Mouse (Mus musculus) R1 (cell line): Measurements from ENCODE around the gene Mllt3.

ENCODE experiments used
- DNase-seq: peaks from one replicate; pipeline ENCODE4 v3.0.0-alpha.2; 2018; ENCODE audit warnings: low read depth, low spot score

Gene Mllt3

DNA sequence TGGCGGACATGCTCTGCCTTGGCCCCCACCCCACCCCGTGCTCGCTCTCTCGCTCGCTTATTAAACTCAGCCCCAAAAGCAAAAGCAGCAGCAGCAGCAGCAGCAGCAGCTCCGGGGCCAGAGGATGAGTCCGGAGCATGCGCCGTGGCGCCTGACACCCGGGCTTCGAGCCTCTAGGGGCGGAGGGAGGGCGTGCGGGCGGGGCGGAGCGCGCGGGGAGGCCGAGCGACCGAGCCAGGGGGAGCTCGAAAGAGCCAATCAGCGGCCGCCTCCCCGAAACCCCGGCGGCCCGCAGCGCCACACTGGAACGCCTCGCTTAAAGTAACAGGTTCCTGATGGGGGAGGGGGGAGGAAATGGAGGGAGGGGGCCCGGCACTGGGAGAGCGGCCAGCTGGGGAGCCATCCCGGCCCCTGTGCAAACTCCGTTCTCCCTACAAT is at the start of gene Mllt3:
Gene Mllt3 (minus strand): TSS at position 149 of the 438 bp plus-strand sequence.
- peak; percentile 94 for DNase-seq

DNA sequence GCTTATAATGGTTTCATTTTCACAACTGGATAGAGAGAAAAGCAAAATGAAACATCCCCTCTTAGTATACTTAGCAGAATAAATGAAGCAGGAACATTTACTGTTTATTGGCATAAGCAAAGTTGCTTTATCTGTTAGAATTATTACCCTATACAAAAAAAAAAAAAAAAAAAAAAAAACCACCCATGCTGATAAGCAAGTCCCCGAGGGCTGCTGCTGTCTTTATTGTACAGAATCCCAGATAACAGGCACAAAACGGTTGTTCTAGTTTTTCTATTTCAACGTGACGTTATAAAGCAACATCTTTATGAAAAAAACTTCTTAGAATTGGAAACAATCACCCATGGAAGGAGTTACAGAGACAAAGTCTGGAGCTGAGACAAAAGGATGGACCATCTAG is 49.2 kb upstream of the Mllt3 start:
- DNase-seq, result no peak

DNA sequence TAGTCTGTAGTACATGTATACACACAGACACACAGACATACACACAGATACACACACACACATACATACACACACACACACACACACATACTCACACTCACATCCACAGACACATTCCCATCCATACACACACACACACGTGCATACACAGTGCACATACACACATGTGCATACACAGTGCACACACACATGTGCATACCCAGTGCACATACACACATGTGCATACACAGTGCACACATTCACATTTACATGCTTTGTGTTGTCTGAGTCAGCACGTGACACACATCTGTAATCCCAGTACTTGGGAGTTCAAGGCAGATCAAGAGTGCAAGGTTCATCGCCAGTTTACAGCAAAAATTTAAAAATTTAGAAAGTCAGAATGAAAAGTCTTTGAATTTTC is 48.7 kb upstream of the Mllt3 start:
- DNase-seq, result no peak

DNA sequence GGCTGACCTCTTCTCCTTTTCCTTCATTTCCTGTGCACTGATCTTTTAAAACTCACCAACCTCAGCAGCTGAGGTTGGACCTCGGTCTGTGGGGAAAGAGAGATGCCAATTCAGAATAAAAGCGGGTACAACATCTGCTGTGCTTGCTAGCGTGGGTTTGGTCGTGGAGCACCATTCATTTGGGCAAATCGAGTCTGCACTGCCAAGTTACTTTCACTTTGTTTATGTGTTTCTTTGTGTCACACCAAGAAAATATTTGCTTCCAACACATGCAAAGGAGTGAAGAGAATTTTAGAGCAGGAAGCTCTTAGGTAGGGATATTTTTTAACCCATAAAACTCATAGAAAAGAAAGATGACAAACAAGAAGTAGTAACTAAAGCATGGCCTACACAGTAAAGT is 48.3 kb upstream of the Mllt3 start:
- DNase-seq, result no peak

DNA sequence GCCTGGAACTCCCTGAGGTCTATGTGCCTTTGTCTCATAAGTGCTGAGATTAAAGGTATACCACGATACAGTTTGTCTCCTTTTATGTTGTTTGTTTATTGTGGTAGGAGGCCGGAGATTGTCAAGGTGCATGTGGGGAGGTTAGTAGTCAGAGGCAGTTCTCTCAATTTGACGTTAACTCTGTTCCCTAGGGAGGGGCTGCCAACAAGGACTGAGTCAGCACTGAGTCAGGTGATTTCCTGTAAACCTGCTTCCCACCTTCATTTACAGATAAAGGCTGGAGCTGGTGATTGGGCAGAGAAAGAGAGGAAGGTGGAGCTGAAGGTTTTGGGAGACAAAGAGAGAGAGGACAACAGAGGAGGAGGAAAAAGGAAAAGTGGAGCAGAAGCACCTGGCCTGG is 45.8 kb upstream of the Mllt3 start:
- peak; percentile 34 for DNase-seq

DNA sequence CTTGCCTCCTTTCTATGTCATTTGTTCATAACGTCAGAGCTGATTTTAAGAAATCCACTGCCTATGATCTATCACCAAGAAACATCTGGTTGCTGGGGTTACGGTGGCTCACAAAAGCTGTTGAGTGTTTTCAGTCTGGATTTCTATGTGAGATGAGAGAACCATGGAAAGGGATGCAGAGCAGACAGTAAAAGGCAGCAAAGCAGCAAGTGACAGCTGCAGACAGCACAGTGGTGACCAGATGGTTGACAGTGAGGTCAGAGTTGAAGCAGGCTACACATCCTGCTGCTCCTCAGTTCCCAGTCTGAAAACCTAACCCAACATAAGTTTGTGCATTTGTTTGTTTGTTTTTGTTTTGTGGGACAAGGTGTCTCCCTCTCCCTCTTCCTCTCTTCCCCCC is 42.2 kb upstream of the Mllt3 start:
- no peak for DNase-seq

DNA sequence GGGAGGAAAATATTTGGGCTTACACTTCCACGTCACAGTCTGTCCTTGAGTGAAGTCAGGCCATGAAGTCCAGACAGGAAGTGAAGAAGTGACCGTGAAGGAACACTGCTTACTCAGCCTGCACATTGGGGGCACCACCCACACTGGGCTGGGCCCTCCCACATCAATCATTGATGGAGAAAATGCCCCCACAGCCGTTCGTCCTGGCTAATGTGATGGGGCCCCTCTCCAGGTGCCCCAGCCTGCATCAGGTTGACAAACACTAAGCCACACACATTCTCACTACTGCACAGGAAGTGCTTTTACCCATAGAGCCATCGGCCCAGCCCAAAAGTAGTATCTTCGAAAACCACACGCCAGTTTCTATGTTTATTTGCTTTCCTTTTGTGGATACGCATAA is 13.1 kb upstream of the Mllt3 start:
- DNase-seq, result no peak

DNA sequence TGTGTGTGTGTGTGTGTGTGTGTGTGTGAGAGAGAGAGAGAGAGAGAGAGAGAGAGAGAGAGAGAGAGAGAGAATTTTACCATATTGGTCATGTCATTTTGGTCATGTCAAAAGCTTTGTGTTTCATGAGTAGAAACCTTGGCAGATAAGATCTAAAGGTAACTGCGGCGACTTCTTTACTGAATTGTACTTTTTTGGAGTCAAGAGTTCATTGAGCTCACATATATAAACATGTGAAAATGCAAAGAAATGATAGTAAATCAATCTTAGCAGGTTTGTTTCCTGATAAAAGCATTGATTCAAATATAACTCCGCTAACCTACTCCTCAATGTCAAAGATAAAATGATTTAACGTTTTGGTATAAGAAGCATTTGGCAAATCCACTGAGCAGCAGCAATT is 12.0 kb upstream of the Mllt3 start:
- DNase-seq, result no peak

DNA sequence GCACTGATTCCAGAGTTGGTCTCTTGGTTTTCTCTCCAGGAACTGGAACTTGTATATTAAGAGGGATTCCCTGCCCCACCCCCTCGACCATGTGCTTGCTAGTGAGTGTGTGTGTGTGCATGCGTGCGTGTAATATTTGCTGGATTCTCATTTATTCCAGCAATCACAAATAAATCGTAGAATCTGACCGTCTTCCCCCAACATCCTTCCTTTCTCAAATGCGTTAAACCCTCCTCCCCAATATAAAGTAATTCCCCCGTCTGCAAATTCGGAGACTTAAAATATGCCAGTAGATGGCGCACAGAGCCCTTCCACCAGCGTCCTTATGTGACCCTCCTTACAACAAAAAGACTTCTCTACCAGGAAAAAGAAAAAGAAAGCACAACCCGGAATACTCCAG is 2.2 kb upstream of the Mllt3 start:
- peak; percentile 69 for DNase-seq

DNA sequence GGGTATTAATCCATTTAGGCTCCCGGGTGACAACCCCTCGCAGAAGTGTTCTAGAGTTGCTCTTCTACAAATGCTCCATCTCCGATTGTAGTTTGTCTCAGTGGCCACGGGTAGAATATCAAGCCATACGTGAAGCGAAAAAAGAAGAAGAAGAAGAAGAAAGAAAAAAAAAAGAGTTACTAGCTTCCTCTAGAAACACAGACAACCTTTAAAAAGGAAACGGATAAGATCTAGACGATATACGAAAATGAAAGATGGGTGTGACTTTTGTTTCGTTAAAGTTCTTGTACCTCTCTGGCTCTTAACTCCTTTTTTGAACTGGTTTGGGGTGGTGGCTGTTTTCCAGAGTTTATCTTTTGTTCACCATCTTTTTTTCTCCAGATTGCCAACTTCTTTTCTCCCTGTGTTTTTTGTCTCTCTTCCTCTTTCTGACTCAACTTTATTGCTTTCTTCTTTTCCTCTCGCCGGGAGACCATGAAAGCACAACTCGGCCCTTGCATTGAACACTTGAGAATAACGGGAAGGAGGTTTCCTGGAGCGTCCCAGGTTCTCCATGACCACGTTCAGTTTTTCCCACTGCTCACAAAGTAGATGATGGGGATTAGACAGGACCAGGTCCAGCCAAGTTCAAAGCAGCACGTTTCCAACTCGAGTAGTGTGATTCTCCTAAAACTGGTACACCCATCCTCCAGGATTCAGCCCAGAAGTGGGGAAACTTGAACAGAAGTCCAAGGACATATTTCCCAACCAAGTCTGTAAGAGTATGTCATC is 1.4 kb upstream of the Mllt3 start:
- no peak for DNase-seq

DNA sequence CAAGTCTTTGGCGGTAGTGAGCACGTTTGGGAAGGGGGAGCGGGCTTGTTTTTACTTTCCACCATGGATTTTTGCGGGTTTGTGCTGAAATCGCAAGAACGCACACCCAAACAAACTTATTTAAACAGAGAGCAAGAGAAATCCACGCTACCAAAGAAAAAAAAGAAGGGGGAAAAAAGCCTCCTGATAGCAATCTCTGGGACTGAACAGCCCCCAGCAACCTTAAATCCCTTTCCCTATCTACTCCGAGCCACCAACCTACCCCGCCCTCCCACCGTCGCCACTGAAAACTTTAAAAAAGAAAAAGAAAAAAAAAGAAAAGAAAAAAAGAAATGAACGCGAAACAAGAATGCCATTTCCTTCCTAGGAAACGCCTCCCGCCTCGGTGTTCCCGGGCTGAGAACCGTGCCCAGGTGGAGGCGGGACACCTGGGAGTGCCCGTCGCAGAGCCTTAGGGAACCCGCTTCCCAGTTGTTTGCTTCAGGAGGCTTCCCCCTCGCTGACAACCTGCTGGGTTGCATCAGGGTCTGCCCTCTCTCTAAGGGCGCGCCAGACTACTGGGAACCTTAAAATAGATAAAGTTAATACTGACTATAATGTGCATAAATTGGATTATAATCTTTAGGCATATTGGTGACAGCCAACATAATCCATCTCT is 694 bp upstream of the Mllt3 start:
- DNase-seq, result peak; percentile 16

DNA sequence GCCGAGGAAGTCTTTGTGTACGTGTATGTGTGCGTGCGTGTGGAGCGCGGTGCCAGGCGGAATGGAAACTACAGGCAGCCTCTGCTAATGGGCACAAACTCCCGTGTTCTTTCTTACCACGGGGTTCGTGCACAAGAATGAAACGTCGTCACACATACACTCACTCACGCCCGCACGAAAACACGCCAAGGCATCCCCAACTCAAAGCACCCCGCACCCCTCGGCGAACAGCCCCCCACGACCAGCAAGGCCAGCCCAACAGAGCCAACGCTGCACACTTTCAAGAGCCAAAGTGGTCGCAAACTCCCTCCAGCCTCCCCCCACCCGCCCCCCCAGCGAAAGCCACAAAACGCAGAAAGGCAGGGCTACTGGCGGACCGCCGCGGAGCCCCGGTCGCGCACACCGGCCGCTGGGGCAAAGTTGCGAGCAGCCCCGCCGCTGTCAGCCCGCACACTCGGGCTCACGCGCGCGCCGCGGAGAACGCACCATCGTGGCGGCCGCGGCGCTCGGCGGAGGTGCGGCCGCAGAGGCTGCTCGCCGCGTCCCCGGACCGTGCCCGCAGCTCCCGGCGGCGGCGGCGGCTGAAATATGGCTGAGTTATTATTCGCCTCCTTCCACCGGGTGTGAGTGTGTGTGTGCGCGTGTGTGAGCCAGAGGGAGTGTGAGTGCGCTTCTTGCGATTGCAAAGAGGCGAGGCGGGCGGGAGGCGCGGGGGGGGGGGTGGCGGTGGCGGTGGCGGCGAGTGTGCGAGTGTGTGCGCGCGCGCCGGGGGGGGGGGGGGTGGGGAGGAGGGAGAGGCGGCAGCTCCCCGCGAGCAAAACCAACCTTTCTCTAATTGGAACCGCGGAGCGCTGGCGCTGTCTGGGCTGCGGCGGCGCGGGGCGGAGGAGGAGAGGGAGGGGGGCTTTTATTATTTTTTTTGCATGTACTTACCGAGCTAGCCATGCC is 739 bp downstream of the Mllt3 start:
- peak; percentile 29 for DNase-seq

DNA sequence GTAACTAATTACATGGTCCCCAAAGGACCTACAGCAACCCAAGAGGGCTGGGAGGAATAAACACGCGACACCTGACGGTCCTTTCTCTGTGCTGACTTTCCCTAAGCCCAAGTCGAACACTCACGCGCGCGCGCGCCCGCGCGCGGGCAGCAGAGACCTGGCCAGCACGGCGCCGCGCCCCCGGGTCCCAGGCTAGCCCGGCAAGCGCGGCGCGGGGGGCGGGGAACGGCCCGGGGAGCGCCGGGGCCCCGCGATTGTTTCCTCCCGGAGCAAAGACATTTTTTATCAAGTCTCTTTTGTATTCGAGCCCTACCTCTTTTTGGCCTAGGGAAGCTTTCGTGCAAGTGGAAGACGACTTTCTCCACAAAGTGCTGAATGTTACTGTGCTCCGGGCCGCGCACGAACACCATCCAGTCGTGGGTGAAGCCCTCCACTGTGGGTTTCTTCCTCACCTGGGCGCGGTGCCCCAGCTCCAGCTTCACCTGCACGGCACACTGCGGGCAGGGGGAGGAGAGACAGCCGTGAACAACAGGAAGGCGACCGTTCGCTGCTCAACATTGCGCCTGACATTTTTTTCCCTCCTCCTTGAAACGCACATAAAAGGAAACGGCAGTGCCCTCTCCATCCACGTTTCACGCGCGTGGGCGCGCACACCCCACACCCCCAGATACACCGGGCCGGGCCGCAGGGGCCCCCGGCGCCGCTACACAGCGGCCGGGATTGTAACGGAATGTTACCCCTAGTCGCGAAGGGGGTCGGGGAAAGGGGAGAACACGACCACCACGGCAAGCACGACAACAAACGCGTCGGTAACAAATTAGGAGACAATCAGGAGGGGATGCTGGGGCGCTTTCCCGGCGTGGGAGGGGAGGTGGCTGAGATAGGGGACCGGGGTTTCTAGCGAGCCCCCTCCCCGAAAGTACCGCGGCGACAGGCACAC is 1.7 kb downstream of the Mllt3 start:
- DNase-seq, result peak; percentile 41

DNA sequence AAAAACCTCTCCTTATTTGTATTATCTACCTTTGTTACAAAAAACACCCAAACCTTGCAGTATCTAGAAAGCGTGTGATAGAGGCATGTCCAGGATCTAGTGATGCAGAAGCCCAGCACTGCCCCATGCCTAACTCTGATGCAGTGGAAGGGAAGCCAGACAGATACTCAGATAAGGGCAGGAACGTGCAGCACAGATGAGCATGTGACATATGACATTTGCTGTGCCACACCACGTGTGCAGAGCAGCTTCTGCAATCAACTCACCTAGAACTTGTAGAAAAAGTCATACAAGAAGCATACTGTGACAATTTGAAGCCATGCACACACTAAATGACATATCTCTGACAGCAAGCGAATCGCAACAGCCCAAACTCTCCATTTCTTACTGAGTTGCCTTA is 9.6 kb downstream of the Mllt3 start:
- no peak for DNase-seq

DNA sequence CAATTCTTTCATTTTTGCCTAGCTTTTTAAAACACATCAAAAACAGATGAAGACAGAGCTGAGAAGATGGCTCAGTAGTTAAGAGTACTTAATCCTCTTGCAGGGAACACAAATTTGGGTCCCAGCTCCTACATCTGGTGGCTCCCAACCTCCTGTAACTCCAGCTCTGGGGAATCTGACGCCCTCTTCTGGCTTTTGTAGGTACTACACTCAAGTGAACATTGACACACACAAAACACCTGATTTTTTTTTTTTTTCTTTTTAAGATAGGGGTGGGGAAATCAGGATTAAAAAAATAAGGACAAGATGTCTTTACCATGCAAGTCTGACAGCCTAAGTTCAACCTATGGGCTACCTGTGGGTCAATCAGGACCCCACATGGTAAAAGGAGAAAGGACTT is 10.5 kb downstream of the Mllt3 start:
- peak; percentile 59 for DNase-seq

DNA sequence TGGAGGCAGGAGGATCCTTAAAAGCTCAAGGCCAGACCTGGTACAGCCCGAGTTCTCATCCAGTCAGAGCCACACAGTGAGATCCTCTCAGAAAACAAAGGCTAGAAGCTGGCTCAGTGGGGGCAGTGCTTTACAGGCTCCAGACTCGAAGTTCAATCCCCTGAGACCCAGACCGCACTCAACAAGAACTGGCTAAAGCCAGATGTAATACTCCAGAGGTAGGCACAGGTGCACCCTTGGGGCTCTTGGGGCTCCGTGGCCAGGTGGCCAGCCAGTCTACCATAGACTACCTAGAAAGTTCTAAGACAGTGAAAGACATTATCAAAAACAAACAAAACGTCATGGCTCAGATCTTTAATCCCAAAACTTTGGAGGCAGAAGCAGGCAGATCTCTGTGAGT is 12.7 kb downstream of the Mllt3 start:
- peak; percentile 2 for DNase-seq

DNA sequence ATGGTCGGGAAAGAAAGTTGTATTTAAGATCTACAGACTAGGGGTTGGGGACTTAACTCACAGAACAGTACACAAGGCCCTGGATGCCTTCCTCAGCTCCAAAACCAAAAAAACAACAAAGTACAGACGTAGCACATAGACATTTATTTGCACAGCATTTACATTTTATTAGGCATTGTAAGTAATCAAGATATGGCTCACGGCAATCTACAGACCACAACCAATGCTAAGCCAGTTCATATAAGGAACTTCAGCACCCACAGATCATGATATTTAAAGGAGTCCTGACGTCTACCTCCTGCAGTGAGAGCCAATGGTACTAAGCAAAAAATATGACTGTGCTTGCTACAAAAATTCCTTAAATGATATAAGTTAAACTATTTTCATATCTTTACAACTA is 13.5 kb downstream of the Mllt3 start:
- no peak for DNase-seq

DNA sequence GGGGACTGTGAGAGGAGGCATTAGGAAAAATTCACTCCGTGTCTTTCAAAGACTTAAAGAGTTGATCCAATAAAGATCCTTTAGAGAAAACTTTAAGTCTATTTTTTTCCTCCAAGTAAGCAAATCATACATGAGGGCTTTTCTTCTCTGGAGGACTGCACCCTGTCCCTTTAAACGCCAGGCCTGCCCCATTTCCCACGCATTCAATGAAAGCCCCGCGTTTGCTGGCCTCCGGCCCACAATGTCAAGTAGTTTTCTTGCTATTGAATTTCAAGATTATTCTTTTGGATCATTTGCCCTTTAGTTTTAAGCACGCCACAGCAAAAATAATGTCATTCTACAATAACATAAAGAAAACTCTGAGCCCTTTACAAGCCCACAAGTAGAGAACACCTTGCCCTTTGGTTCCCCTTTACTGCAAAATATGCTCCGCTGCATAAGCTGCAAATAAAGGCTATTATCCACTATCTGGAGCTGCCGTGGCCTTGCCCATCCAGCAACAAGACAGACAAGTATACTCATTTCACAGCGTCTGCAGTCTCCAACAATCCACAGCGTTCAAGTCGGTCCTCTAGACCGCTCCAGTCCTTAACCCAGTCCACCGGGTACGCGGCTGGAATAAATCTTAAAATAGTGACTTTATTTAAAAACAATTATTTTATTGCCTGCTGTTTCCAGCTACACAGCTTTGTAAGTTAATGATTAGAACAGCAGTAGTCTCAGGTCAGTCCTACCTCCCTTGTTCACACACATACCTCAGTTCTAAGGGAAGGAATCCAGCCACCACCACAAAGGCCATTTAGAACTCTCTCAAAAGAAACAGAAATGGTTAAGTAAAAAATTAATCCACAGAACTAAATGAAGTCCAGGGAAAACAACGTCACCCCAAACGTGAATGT is 15.5 kb downstream of the Mllt3 start:
- no peak for DNase-seq

DNA sequence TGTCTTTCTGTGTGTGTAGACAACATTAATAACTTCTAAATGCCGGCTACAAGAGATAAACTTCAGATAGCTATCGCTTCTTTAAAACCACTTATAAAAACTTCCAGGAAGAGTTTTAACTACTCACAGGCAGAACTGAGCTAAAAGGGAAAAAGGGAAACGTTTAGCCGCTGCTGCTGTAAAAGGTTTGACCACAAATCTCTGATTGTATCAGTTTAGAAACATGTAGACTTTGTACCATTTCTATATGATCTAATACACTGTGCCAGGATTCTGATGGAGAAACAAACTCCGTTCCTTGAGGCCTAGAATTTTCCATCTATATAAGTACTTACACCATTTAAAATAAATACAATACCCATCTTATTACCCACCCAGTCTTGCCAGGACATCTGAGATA is 17.4 kb downstream of the Mllt3 start:
- DNase-seq, result no peak

DNA sequence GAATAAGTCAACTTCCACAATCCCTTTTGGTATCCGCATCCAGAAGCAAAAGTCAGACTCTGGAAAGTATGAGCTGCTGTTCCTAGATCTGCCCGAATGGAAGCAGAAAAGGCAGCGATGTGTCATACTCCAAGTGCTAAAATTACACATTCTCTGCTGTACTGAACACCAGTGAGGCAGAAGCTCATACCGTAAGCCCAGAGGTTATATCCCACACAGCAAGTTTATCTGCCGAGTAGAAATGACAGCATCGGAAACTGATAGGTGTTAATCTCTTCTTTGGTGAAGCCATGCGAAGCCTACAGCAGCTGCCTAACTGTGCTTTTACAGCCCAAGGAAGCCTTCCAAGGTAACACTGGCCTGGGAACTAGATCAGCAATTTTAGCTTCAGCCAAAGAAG is 17.9 kb downstream of the Mllt3 start:
- DNase-seq, result no peak
